Mouse (Mus musculus) adrenal gland, adult (tissue): ENCODE data around the gene 1700010B08Rik.
A peak's percentile ranks its signal among the peaks of the same experiment; 100 is the strongest.

ENCODE experiments used
- DNase-seq, 2 experiments: peaks; one replicate each; pipeline ENCODE4 v3.0.0; 2022 to 2023; ENCODE audit warnings: low spot score in 1 of 2; ENCODE audit not compliant: inconsistent age in 2 of 2

1700010B08Rik gene

GRCm38 (mm10) chr2:173716966-173717365 is 2.2 kb upstream of the 1700010B08Rik start:
- no peak for DNase-seq

GRCm38 (mm10) chr2:173722251-173722857 is 3.1 kb downstream of the 1700010B08Rik start:
- DNase-seq = no peak

- DNase-seq = no peak
Observed at GRCm38 (mm10) chr2:173724382-173724781, 5.2 kb downstream of the 1700010B08Rik start.

- peak in 1 of 2 experiments; percentile 64 for DNase-seq
Observed at GRCm38 (mm10) chr2:173724940-173725807, 6.0 kb downstream of the 1700010B08Rik start.

- DNase-seq = no peak
Observed at GRCm38 (mm10) chr2:173725819-173726218, 6.6 kb downstream of the 1700010B08Rik start.

- DNase-seq = no peak
Observed at GRCm38 (mm10) chr2:173730444-173730966, 11.3 kb downstream of the 1700010B08Rik start.

GRCm38 (mm10) chr2:173734426-173734825 is 15.2 kb downstream of the 1700010B08Rik start:
- no peak for DNase-seq

GRCm38 (mm10) chr2:173737222-173737989 is 18.2 kb downstream of the 1700010B08Rik start, which contains the start of gene Vapb:
Gene Vapb (plus strand): TSS chr2:173737511.
- DNase-seq = peak; percentile 99 to 100

GRCm38 (mm10) chr2:173738232-173738631 is 19.0 kb downstream of the 1700010B08Rik start:
- DNase-seq = no peak

- DNase-seq = no peak
Observed at GRCm38 (mm10) chr2:173739107-173739506, 19.9 kb downstream of the 1700010B08Rik start.

- peak in 1 of 2 experiments; percentile 63 for DNase-seq
Observed at GRCm38 (mm10) chr2:173742090-173742489, 22.9 kb downstream of the 1700010B08Rik start.

- DNase-seq = peak; percentile 54 to 83
Observed at GRCm38 (mm10) chr2:173742744-173743143, 23.5 kb downstream of the 1700010B08Rik start.

- no peak for DNase-seq
Observed at GRCm38 (mm10) chr2:173744070-173744815, 25.0 kb downstream of the 1700010B08Rik start.

GRCm38 (mm10) chr2:173748961-173749659 is 29.9 kb downstream of the 1700010B08Rik start:
- DNase-seq = no peak

- DNase-seq = peak in 1 of 2 experiments; percentile 27
Observed at GRCm38 (mm10) chr2:173755433-173756144, 36.4 kb downstream of the 1700010B08Rik start.

GRCm38 (mm10) chr2:173757624-173758155 is 38.5 kb downstream of the 1700010B08Rik start:
- DNase-seq = peak in 1 of 2 experiments; percentile 68

GRCm38 (mm10) chr2:173760607-173761006 is 41.4 kb downstream of the 1700010B08Rik start:
- DNase-seq = no peak

- DNase-seq = no peak
Observed at GRCm38 (mm10) chr2:173764629-173765028, 45.4 kb downstream of the 1700010B08Rik start.
